Mouse (Mus musculus): ENCODE data around the gene Tfb1m. TPM values are rescaled to one million over a fixed set of nuclear protein-coding genes. Genes with fewer than 3 reads are reported as not detected.

Gene Tfb1m
- polyA plus RNA-seq, 1 experiment from 2014 or later = 6.2 TPM

DNA sequence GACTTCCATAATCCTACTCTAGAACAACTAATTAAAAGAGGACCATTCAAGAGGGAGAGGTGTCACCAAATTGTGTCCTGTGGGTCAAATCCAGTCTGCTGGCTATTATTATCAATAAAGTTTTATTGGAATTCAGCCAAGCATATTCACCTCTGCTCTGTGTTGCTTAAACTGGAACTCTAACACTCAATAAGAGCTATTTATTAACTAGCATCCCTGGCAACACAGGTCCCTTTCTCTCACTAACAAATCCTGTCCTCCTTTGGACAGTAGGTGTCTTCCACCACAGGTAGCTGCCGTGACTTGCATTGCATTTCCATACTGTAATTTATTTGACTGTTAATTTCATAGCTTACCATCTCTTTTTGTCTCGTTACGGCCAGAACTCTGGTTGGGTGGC is 61.5 kb downstream of the Tfb1m start:
- H3K27ac ChIP-seq (ENCODE audit: low read depth, low read length) = no peak overlapping the region
- 71% methylated on average over 3 of the region's 3 CpGs for WGBS

DNA sequence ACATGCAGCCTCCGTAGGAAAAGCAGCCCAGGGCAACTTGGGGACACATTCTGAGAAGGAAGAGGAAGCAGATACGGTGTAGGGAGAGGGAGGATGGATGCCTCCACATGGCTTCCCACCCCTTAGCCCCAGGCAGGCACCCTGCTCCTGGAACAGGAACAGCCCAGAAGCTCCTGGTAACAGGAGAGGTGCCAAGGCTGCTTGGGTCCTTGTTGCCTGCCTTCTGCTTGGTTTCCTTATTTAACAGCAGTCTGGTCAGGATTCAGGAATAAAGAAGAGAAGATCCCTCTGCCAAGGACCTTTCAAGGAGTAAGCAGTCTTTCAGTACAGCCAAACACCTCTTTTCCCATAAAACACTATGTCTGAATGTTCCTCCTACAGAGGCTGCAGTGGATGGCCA is 62.0 kb downstream of the Tfb1m start:
- no peak overlapping the region for H3K9ac ChIP-seq (ENCODE audit: low read depth, low read length)
- H3K27ac ChIP-seq (ENCODE audit: low read depth, low read length) = no peak overlapping the region
- H3K36me3 ChIP-seq (ENCODE audit: control insufficient read depth, insufficient read depth) = no peaks in the 10 kb centered on the region
- TF ChIP-seq CTCF (IDR thresholded peaks at IDR 0.05; ENCODE audit: low read depth) = no peak
- H3K4me1 ChIP-seq (replicated peaks; ENCODE audit: control insufficient read depth, insufficient read depth, low read length) = no peaks in the 10 kb centered on the region
- H3K9me3 ChIP-seq (ENCODE audit: control insufficient read depth) = no peaks in the 10 kb centered on the region
- WGBS = 61% methylated on average over 2 of the region's 2 CpGs
- no peak overlapping the region for H3K4me2 ChIP-seq (replicated peaks; ENCODE audit: low read depth)
- ATAC-seq = no peak
- no peak overlapping the region for H3K4me3 ChIP-seq (ENCODE audit: low read depth, low read length)
- H3K27me3 ChIP-seq (replicated peaks; ENCODE audit: control insufficient read depth, insufficient read depth, low read length) = no peaks in the 10 kb centered on the region

More for the DNA sequence above, 61.5 kb downstream of the Tfb1m start:
- no peaks in the 10 kb centered on the region for H3K9me3 ChIP-seq (ENCODE audit: control insufficient read depth)
- H3K4me1 ChIP-seq (replicated peaks; ENCODE audit: control insufficient read depth, insufficient read depth, low read length) = no peaks in the 10 kb centered on the region
- no peak overlapping the region for H3K4me2 ChIP-seq (replicated peaks; ENCODE audit: low read depth)
- H3K9ac ChIP-seq (ENCODE audit: low read depth, low read length) = no peak overlapping the region
- no peak overlapping the region for H3K4me3 ChIP-seq (ENCODE audit: low read depth, low read length)
- no peak for ATAC-seq
- no peaks in the 10 kb centered on the region for H3K27me3 ChIP-seq (replicated peaks; ENCODE audit: control insufficient read depth, insufficient read depth, low read length)
- H3K36me3 ChIP-seq (ENCODE audit: control insufficient read depth, insufficient read depth) = no peaks in the 10 kb centered on the region
- TF ChIP-seq CTCF (IDR thresholded peaks at IDR 0.05; ENCODE audit: low read depth) = no peak

DNA sequence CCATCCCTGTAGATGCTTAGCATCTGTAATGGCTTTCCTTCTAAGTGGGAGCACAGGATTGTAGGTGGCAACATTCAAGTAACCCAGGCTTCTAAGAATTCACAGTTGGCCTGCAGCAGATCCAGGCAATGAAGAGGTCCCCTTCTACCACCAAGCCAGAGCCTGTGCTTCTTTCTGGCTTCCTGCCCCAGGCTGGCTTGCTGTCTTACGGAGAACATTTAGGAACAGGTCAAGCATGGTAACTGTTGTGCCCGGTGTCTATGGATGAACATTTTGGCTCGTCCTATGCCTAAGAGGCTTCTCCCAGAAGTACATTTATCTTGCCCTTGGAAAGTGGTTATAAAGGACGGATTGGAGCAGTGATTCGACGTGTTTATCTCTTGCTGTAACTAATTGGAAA is 65.9 kb downstream of the Tfb1m start:
- H3K27ac ChIP-seq (ENCODE audit: low read depth, low read length) = no peak overlapping the region
- no peak for TF ChIP-seq CTCF (IDR thresholded peaks at IDR 0.05; ENCODE audit: low read depth)
- no peaks in the 10 kb centered on the region for H3K9me3 ChIP-seq (ENCODE audit: control insufficient read depth)
- no peak overlapping the region for H3K4me2 ChIP-seq (replicated peaks; ENCODE audit: low read depth)
- 86% methylated on average over 6 of the region's 6 CpGs for WGBS
- no peak overlapping the region for H3K4me3 ChIP-seq (ENCODE audit: low read depth, low read length)
- ATAC-seq = no peak
- H3K4me1 ChIP-seq (replicated peaks; ENCODE audit: control insufficient read depth, insufficient read depth, low read length) = no peaks in the 10 kb centered on the region
- H3K36me3 ChIP-seq (ENCODE audit: control insufficient read depth, insufficient read depth) = no peaks in the 10 kb centered on the region
- no peaks in the 10 kb centered on the region for H3K27me3 ChIP-seq (replicated peaks; ENCODE audit: control insufficient read depth, insufficient read depth, low read length)
- H3K9ac ChIP-seq (ENCODE audit: low read depth, low read length) = no peak overlapping the region

DNA sequence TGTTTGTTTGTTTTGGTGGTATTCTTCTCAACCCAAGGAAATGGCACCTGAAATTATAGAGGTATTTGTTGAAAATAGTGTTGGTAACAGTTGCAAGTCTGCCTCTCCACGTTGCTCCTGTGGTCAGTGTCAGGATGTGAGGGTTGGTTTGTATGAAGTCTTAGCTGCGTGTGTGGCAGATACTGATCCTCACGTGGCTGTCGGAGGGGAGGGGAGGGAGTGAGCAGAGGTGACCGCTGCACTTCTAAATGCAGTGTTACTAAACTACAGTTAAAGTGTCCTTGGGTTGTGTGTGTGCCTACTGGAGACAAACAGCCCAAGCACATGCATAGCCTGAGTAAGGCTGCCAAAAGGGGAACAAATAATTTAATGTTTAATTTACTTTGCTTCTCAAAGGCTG is 66.5 kb downstream of the Tfb1m start:
- Histone ChIP-seq H3K4me3 (ENCODE audit: low read depth, low read length) (no peak overlapping the region), H3K27me3 (replicated peaks; ENCODE audit: control insufficient read depth, insufficient read depth, low read length) (no peaks in the 10 kb centered on the region), H3K9me3 (ENCODE audit: control insufficient read depth) (no peaks in the 10 kb centered on the region), H3K27ac (ENCODE audit: low read depth, low read length) (no peak overlapping the region), H3K4me2 (replicated peaks; ENCODE audit: low read depth) (no peak overlapping the region), H3K9ac (ENCODE audit: low read depth, low read length) (no peak overlapping the region), H3K36me3 (ENCODE audit: control insufficient read depth, insufficient read depth) (no peaks in the 10 kb centered on the region), H3K4me1 (replicated peaks; ENCODE audit: control insufficient read depth, insufficient read depth, low read length) (no peaks in the 10 kb centered on the region)
- TF ChIP-seq CTCF (IDR thresholded peaks at IDR 0.05; ENCODE audit: low read depth) = no peak
- 57% methylated on average over 5 of the region's 5 CpGs for WGBS
- ATAC-seq = no peak

GRCm38 (mm10) chr17:3490216-3490895 is 67.2 kb downstream of the Tfb1m start:
- TF ChIP-seq CTCF (IDR thresholded peaks at IDR 0.05; ENCODE audit: low read depth) = no peak
- no peak for ATAC-seq
- Histone ChIP-seq H3K4me2 (replicated peaks; ENCODE audit: low read depth) (no peak overlapping the region), H3K9me3 (ENCODE audit: control insufficient read depth) (no peaks in the 10 kb centered on the region), H3K27me3 (replicated peaks; ENCODE audit: control insufficient read depth, insufficient read depth, low read length) (no peaks in the 10 kb centered on the region), H3K27ac (ENCODE audit: low read depth, low read length) (no peak overlapping the region), H3K4me3 (ENCODE audit: low read depth, low read length) (no peak overlapping the region), H3K4me1 (replicated peaks; ENCODE audit: control insufficient read depth, insufficient read depth, low read length) (no peaks in the 10 kb centered on the region), H3K9ac (ENCODE audit: low read depth, low read length) (no peak overlapping the region), H3K36me3 (ENCODE audit: control insufficient read depth, insufficient read depth) (no peaks in the 10 kb centered on the region)
- 87% methylated on average over 11 of the region's 11 CpGs for WGBS

GRCm38 (mm10) chr17:3487721-3488601 is 69.6 kb downstream of the Tfb1m start:
- ATAC-seq = peak; percentile 78
- H3K9me3 ChIP-seq (ENCODE audit: control insufficient read depth) = no peaks in the 10 kb centered on the region
- WGBS = 55% methylated on average over 12 of the region's 12 CpGs
- H3K9ac ChIP-seq (ENCODE audit: low read depth, low read length) = no peak overlapping the region
- no peaks in the 10 kb centered on the region for H3K4me1 ChIP-seq (replicated peaks; ENCODE audit: control insufficient read depth, insufficient read depth, low read length)
- no peak overlapping the region for H3K27ac ChIP-seq (ENCODE audit: low read depth, low read length)
- H3K27me3 ChIP-seq (replicated peaks; ENCODE audit: control insufficient read depth, insufficient read depth, low read length) = no peaks in the 10 kb centered on the region
- H3K36me3 ChIP-seq (ENCODE audit: control insufficient read depth, insufficient read depth) = no peaks in the 10 kb centered on the region
- H3K4me3 ChIP-seq (ENCODE audit: low read depth, low read length) = no peak overlapping the region
- peak overlapping the region; percentile 10; the same call in 1 of the 2 replicates for H3K4me2 ChIP-seq (replicated peaks; ENCODE audit: low read depth)
- TF ChIP-seq CTCF (IDR thresholded peaks at IDR 0.05; ENCODE audit: low read depth) = no peak

All from intestine, postnatal 0 days (tissue).